ENCODE assay signal across 12 mouse cellular contexts in genomic region chr13:47220426-47220825, GRCm38 (mm10).
"Had no signal": no experiment of that assay in that cellular context is flagged by ENCODE, and none has a peak within 500 bp of the region (broad histone marks: within the 10 kb centered on the region; RNA-seq: fewer than 3 reads in every experiment).

No protein-coding gene starts in this region.

- DNase-seq: lung, adult 18-20 months; lung, embryonic 14.5 days; lung, postnatal 10 days; lung, postnatal 4 days; midbrain, embryonic 14.5 days; retina, postnatal 1 day; right cerebral cortex, adult 18-20 months; right cerebral cortex, postnatal 25 days; right cerebral cortex, postnatal 4 days; thymus, adult 18-20 months; thymus, postnatal 14 days; thymus, postnatal 36 days had no signal
